Mouse (Mus musculus) ES-CJ7 (cell line): ENCODE data around the gene Cped1.

Experiments
- DNase-seq: peaks from one replicate; pipeline ENCODE4 v3.0.0; 2011; ENCODE audit warnings: low read depth, low spot score

Cped1 gene

DNA sequence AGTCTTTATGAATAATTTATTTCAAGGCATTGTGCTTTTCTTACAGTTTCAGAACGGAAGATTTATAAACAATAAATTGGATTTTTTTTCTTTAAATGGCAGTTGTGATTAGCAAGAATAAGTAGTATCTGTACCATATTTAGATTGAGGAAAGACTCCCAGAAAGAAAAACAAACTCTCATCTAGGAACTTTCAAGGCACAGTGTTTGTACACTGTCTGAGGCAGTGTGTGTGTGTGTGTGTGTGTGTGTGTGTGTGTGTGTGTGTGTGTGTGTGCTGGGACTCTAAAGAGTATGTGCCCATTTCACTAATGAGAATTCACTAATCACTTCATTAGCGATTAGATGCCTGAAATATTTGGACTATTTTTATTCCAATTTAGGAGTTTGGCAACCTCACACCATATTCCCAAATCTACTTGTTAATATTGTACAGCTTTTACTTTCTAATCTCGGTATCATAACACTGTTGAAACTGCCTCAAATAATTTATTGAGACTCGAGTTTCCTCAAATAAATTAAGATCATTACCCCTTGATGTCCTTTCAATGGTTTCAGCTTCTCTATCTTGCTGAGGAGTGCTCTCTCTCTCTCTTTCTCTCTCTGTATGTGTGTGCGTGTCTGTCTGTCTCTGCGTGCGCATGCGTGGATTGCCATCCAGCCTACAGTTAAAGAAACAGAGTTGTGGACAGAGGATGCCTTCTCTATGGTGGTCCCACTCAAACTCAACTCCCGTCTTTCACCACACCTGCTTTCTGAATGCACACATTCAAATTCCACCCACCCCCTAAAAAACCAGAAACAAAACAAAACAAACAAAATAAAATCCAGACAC is 41.3 kb downstream of the Cped1 start:
- DNase-seq: no peak

DNA sequence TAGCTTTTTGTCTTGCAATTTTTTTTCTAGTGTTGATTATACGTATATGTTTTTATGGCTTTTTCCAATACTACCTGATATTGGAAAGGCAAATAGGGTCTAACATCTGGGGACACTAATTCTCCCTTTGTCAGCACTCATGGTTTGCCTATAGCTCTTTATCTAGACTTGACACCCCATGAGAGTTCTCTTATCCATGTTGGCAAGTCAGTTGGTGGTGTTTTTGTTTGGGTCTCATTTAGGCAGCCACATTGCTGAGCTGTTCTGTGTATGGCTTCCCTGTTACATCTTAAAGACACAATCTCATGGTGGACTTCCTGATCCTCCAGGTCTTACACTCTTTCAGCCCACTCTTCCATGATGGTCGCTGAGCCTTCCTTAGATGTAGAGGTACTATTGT is 42.1 kb downstream of the Cped1 start:
- no peak for DNase-seq

DNA sequence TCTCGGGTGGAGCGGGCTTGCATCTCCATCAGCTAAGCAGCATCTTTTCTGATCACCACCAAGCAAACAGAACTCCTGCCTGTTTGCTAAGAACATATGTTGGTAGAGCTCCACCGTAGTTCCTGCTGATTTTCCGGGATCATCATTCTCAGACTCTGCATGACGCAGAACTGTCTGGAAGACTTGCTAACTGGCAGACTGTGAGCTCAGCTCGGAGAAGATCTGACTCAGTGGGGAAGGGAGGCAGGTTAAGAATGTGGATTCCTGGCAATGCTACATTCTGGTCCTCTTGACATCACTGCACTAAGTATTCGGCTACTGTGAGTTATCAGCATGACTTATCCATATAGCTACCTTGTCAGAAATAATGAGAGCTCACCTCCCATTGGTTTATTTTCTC is 44.7 kb downstream of the Cped1 start:
- DNase-seq: no peak

DNA sequence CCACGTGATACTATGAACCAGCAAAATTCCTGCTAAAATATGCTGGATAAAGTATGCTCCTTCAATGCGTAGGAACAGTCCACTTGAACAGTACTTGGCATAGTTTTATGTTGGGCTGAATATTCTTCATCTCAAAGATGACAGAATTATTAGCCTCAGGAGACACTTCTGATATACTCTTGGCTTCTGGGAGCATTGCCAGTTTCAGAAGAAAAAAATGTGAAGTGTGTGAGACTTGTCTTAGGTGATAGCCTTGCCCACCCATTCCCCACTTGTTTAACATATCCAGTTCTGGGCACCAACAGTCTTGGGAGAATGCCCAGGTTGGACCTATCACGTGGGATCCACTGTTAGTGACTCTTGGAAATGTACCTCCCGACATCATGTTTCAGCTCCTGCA is 47.5 kb downstream of the Cped1 start:
- DNase-seq: no peak

DNA sequence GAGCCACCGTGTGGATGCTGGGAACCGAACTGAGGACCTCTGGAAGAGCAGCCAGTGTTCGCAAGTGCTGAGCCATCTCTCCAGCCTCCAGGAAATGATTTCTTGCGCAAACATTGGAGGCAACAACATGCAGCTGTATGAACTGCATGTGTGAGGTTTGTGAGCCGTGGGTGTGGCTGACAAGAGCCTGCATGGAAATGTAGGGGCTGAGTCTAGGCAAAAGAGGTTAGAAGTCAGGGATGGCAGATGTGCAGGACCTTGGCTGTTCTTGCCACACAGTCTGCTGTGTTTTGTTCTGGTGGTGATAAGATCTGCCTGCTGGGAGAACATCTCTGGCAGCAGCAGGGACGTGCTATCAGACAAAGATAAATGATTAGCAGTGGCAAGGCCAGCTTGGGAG is 49.7 kb downstream of the Cped1 start:
- no peak for DNase-seq

DNA sequence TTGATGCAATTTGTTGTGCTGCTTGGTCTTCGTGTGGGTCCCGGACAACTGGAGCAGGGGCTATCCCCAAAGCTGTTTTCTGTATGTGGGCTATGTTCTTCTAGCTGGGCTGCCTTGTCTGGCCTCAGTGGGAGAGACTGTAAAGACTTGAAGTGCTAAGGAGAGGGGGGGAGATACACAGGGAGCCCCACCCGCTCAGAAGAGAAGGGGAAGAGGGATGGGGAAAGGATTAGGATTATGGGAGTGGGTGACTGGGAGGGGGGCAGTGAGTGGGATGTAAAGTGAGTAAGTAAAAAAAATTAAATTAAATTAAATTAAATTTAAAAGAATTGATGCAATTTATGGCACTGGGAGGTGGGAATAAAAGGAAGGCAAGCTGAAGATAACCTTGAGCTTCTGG is 50.2 kb downstream of the Cped1 start:
- DNase-seq: no peak

DNA sequence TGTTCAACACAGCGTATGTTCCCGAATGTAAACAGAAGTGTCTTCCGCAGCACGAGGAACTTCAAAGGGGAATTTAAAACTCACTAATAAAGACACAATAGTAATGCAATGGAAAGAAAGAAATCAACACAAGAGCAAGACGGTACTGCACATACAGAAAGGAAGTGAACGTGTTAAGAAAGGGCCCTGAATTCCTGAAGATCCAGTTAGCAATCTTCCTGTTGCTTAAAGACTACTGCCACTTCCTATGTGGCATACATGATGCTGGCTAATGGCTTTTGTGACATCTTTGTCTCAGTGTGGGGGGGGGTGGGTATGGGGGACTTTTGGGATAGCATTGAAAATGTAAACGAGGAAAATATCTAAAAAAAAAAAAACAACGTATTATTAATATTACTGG is 50.7 kb downstream of the Cped1 start:
- DNase-seq: no peak

DNA sequence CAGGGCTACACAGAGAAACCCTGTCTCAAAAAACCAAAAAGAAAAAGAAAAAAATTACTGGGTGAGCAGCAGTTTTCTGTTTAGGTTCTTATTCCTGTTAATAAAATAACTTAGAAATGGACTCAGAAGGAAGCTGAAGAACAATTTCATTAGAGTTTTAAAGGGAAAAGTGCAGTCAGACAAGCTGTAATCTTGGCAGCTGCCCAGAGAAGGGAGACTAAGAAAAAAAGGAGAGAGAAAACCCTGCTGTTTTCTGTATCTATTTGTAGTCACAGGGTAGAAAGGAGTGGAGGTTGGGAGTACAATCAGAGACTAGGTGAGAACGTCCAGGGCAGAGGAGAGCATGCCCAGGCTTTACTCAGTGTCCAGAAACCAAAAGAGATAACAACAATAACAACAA is 51.2 kb downstream of the Cped1 start:
- DNase-seq: no peak

DNA sequence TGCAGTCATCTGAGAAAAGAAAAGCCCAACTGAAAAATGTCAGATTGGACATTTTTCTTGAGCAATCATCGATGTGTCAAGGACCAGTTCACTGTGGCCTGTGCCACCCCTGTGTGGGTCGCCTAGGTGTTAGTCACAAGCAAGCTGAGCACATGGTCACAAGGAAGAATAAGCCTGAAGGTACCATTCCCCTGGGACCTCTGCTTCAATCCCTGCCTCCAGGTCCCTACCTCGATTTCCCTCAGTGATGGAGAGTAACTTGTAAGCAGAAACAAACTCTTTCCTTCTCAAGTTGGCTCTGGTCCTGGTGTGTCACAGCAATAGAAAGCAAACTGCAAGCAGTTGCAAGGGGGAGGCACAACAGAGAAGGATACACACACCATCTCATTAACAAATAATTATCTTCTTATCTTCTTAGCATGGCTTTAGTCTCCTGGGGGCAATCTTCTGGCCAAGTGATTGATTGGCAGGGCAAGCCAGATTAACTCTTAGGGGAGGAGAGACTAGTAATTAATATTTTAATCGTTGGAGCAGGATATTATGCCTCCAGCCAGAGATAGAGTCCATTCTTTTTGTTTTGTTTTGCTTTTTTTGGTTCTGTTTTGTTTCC is 51.8 kb downstream of the Cped1 start:
- DNase-seq: no peak

DNA sequence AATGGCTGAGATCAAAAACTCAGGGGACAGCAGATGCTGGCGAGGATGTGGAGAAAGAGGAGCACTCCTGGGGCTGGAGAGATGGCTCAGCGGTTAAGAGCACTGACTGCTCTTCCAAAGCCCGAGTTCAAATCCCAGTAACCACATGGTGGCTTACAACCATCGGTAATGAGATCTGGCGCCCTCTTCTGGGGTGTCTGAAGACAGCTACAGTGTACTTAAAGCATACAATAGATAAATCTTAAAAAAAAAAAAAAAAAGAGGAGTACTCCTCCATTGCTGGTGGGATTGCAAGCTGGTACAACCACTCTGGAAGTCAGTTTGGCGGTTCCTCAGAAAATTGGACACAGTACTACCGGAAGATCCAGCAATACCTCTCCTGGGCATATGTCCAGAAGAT is 54.0 kb downstream of the Cped1 start:
- peak; percentile 68 for DNase-seq

DNA sequence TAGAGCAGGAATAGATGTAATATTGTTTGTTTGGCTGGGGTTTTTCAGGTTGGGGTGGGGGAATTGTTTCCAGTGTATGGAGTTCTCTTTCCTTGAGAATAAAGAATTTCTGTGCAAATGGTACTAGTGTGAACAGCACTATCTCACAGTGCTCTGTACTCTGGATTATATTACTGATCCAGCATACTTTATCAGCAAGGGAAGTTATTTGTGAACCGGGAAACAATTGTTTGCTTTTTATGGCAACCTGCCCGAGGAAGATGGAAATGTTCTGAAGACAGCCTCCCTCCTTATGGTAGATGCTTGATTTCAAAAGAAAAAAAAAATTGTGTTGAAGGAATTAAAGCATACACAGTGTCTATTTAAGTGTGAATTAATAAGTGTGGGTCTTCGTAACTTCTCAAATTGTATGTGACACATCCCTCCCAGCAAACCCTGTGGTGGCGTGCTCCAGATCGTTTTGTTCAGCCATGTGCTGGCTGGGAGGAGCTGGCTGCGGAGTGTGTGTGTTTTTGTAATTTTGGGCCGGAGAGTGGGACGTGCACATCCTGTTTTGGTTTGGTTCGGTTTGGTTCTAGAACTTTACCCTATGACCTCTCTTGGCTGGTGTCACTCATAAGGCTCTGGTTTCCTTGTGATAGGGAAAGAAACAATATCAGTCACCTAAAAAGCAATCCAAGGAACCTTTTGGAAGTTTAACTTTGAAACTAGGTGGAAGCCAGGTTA is 59.3 kb downstream of the Cped1 start:
- DNase-seq: no peak

DNA sequence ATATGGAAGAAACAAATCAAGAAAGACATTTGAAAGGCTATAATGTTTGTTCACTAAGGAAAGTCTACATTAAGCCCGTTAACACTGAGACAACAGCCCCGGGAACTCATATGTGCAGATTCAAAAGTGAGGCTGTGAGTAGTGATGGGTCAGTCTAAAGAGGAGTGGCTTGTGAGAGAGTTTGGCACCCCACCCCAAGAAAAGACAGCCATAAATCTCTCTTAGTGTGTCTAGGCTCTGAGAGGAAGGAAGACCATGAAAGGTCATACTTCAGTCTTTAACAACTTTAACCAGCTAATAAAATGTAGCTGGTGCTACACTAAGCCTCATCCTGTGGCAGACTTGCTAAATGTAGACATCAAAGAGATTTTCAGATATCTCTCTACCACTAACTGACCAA is 61.4 kb downstream of the Cped1 start:
- DNase-seq: no peak

DNA sequence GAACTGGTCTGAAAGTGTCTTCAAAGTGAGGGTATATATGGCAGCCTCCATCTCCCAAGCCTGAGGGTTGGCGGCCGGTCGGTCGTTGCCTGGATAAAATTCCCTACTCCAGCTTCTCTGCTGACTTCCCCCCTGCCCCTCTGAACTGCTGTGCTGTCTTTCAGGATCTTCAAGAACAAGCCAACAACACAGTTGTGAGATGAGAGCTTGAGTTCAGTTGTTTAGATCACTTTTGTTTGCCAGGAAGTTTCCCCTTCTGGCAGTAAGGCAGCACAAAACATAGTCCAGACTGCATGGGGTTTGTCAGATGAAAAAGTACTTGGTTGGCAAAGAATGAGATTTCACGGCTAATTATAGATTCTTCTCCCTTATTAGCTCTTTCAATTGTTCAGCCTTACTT is 63.4 kb downstream of the Cped1 start:
- DNase-seq: no peak

DNA sequence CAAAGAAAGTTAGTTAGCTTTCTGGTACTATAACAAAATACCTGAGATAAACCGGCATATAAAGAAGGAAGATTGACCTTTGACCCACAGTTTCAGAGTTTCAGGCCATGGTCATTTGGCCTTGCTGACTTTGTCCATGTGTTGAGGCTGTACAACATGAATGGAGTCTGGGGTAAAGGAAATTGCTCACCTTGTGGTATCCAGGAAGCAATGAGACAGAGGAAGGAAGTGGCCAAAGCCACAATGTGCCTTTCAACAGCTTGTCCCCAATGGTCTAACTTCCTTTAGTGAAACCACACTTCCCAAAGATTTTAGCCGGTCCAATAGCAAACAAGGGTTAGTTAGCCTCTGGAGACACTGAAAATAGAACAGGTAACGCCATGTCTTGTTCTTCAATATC is 65.8 kb downstream of the Cped1 start:
- DNase-seq: no peak

DNA sequence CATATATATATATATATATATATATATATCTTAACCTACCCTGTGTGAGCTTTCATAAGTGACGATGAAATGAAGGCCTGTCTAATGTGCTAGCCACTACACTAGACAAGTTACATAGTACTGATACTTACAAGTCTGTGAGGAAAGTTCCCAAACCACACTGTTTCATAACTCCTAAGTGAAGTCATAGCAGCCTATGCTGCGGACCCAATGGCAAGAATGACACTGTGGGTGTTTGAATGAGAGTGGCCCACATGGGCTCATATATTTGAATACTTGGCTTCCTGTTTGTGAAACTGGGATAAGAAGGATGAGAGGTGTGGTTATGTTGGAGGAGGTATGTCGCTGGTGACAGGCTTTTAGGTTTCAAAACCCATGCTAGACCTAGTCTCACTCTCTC is 67.3 kb downstream of the Cped1 start:
- DNase-seq: no peak

DNA sequence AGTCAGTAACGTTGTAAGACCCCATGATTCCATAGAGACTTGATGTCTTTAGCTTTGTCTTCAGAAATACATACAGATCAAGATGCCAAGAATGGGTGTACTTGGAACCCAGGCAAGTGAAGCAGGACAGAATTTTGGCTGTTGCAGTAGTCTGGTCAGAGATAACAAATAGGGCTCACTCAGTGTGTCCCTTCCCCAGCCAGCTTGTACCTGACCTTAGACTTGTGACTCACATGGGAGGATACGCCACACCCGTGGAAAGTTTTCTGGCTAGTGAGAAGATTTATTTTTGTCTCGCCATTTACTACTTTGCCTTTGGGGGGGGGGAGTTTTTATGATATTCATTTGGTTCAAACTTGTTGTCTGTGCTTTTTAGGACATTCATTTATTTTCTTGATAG is 78.6 kb downstream of the Cped1 start:
- no peak for DNase-seq

DNA sequence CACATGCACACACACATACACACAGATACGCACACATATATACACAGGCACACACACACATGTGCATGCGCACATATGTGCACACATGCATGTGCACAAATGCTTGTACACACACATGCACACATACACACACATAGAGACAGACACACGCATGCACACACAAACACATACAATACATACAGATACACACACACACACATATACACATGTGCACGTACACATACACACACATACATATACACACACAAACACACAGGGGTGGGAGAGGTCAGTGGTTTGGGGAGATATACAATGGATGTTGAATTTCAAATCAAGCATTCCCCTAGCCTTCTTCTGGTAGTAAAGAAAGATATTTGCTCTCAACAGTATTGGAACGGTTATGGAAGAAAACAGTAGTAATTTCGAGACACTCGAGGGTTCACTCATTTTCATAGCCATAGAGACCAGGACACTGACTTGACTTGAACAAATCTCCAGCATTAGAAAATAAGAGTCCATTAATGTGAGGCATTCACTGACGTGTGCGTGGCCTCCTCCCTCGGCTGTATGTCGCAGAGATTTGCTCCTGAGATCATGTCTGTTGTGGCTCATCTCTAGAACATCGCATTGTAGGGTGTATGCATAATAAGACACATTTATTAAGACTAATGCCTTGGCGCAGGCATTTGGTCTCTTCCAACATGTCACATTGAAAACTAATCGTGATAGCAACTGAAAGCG is 85.0 kb downstream of the Cped1 start:
- no peak for DNase-seq

DNA sequence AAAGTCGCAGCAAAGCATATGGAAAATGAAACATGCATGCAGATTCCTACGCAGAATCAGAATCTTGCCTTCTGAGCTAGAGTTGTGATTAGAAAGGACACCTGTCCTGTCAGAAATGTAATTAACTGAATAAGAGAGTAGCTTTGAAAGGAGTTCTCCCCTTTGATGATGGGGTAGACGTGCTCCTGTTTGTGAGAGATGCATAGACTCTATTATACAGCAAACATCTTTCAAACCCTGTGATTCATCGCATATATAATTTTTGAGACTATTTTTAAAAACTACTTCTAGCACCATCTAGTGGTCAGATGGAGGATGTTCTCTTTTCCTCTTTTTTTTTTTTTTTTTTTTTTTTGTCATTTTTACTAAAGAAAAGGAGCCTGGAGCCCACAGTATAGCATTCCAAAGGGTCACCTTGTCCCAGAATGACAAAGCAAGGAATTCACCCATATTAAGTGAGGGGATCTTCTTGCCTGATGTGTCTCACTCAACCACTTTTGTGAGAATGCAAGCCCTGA is 85.7 kb downstream of the Cped1 start:
- DNase-seq: peak; percentile 70

DNA sequence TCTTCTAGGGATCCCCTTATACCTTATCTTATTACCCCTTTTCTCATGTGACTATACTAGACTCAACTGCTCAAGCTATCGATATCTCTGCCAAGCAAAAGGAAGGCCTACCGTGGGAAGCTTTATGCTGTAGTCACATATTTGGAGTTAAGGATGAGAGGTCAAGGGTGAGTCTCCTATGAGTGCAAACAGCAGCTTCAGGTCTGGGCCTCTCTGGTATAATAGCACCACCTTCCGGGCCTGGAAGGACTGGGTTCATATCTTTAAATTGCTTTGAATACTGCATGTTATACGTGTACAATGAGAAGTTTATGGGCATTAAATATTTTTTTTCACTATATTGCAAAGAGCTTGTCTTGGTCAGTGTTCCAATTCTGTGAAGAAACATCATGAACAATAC is 87.0 kb downstream of the Cped1 start:
- no peak for DNase-seq

DNA sequence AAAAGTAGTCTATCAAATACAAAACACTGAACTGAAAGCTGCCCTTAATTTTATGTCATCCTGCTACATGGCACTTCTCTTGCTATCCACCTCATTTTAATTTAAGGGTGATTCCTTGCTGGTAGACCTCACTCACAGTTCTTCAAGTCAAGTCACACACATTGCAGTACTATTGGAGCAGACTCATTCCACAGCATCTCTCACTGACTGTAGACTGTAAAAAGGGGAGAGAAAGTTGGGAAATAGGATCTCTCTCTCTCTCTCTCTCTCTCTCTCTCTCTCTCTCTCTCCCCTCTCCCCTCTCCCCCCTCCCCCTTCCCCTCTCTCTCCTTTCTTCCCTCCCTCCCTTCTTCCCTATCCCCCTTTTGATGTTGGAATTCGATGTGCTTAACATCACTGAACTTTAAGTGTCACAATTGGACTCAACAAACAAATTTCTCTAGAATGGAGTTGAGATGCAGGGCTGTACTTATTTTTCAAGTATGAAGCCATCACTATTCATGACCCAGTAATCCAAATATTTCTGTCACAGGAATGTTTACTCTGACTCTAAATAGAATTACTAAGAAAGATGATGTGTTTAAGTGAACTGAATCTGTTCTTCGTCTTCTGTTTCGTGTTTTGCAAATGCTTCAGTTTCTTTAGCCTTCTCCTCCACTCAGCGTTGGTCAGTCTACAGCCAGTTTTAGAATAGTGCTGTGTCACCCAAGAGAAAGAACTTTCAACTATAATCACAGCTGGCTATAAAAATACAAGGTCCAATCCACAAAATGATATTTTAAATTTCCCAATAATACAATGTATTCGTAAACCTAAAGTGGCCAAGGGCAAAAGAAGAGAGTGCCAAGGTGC is 88.7 kb downstream of the Cped1 start:
- no peak for DNase-seq

DNA sequence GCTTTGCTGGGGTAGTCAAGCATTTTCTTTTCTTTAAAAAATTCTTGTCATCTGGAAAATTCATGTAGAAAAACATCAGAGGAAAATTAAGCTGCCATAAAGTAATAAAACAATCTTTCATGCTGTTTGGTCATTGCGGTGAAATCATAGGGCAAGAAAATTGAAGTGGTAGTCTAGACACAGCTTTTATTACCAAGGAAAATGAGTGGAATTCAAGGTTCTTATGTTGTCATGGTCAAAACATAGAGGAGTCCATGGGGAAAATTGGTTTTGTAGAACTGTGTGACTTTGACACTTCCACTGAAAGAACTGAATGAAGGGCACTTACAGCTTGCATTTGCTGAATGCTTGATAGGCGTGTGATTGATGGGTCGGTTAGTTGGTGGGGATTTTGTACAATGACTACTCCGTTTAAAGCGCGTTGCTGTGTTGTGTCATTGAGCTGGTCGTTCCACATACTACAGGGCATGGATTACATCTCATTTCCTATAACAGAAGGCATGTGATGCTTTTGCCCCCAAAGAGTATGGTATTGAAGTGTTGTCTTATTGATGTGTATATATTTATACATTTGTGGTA is 93.1 kb downstream of the Cped1 start:
- no peak for DNase-seq
